Mouse (Mus musculus) heart, embryonic 13.5 days (tissue): ENCODE measurements around the gene Gfod2. TPM values are rescaled to one million over a fixed set of nuclear protein-coding genes. Genes with fewer than 3 reads are reported as not detected.

Experiments
- ATAC-seq: fragments of 200-750 bp; cut with Nextera tagmentation; 2 replicates; pipeline ENCODE4 v1.8.0; 2017; ENCODE audit warnings: moderate TSS enrichment; ENCODE audit not compliant: insufficient number of reproducible peaks, low FRiP score, low TSS enrichment; ENCODE audit errors: extremely low read depth
- H3K27ac ChIP-seq: fragments of 300-500 bp; sonication (generic); replicated peaks from 2 replicates; pipeline ENCODE4 v1.5.1; 2015; ENCODE audit warnings: moderate library complexity, mild to moderate bottlenecking, inconsistent platforms
- H3K27me3 ChIP-seq: fragments of 300-500 bp; sonication (generic); replicated peaks from 2 replicates; pipeline ENCODE4 v1.6.1; 2015; ENCODE audit warnings: mild to moderate bottlenecking, inconsistent platforms
- H3K36me3 ChIP-seq: fragments of 300-500 bp; sonication (generic); 2 replicates; pipeline ENCODE4 v1.6.1; 2015; ENCODE audit warnings: mild to moderate bottlenecking, inconsistent platforms
- H3K4me1 ChIP-seq: fragments of 300-500 bp; sonication (generic); 2 replicates; pipeline ENCODE4 v1.6.1; 2015; ENCODE audit warnings: inconsistent platforms
- H3K4me2 ChIP-seq: fragments of 300-500 bp; sonication (generic); 2 replicates; pipeline ENCODE4 v1.6.1; 2015; ENCODE audit warnings: inconsistent platforms, mild to moderate bottlenecking, moderate library complexity
- H3K4me3 ChIP-seq: fragments of 300-500 bp; sonication (generic); 2 replicates; pipeline ENCODE4 v1.5.1; 2015; ENCODE audit warnings: moderate library complexity, mild to moderate bottlenecking, inconsistent platforms
- H3K9ac ChIP-seq: fragments of 300-500 bp; sonication (generic); 2 replicates; pipeline ENCODE4 v1.6.1; 2015; ENCODE audit warnings: inconsistent platforms, mild to moderate bottlenecking, moderate library complexity
- H3K9me3 ChIP-seq: fragments of 300-500 bp; sonication (generic); 2 replicates; pipeline ENCODE4 v1.6.1; 2016; ENCODE audit warnings: inconsistent platforms
- WGBS: fragments of 180-500 bp; shearing (Covaris S2); methylation state at CpG from one replicate; pipeline ENCODE4 v1.1.7; 2015; ENCODE audit warnings: mixed read lengths; 5-methylcytosine and 5-hydroxymethylcytosine counted together
- polyA plus RNA-seq: library from polyadenylated mRNA; unstranded; fragments of >200 nt; fragmentation: Nextera tagmentation; extraction: Ambion mirVana; gene quantifications from 2 replicates; pipeline ENCODE4 v1.2.1, GENCODE M21; 2015

Gfod2 gene
- 9.6 and 12.1 TPM in 2 replicates for polyA plus RNA-seq

GRCm38 (mm10) chr8:105758277-105759108 is at the start of gene Gfod2:
Gene Gfod2 (minus strand): TSS chr8:105758664.
- H3K4me1 ChIP-seq, result peaks cover 17% of the 10 kb centered on the region
- no peaks in the 10 kb centered on the region for H3K27me3 ChIP-seq
- peak within 1 kb of the TSS; percentile 97 for H3K4me3 ChIP-seq
- ATAC-seq, result peak; percentile 90
- no peaks in the 10 kb centered on the region for H3K36me3 ChIP-seq
- peak within 1 kb of the TSS; percentile 77 for H3K4me2 ChIP-seq
- no peaks in the 10 kb centered on the region for H3K9me3 ChIP-seq
- peak within 1 kb of the TSS; percentile 92 for H3K9ac ChIP-seq
- 3% methylated on average over 57 of the region's 57 CpGs for WGBS
- H3K27ac ChIP-seq, result peak within 1 kb of the TSS; percentile 70

- H3K9ac ChIP-seq, result no peak overlapping the region
- no peaks in the 10 kb centered on the region for H3K27me3 ChIP-seq
- peak overlapping the region; percentile 2; the same call in 1 of the 2 replicates for H3K4me2 ChIP-seq
- H3K27ac ChIP-seq, result no peak overlapping the region
- H3K36me3 ChIP-seq, result peaks cover 25% of the 10 kb centered on the region
- 68% methylated on average over 5 of the region's 5 CpGs for WGBS
- ATAC-seq, result no peak
- no peaks in the 10 kb centered on the region for H3K9me3 ChIP-seq
- no peak overlapping the region for H3K4me3 ChIP-seq
- H3K4me1 ChIP-seq, result peaks cover 44% of the 10 kb centered on the region
Measured at GRCm38 (mm10) chr8:105807766-105808165, 49.3 kb upstream of the Gfod2 start.

- no peaks in the 10 kb centered on the region for H3K9me3 ChIP-seq
- ATAC-seq, result no peak
- peaks cover 7% of the 10 kb centered on the region; the same call in 1 of the 2 replicates for H3K27me3 ChIP-seq
- H3K4me2 ChIP-seq, result no peak overlapping the region
- H3K9ac ChIP-seq, result no peak overlapping the region
- H3K36me3 ChIP-seq, result peaks cover 28% of the 10 kb centered on the region
- WGBS, result 79% methylated on average over 1 of the region's 1 CpGs
- peaks cover 40% of the 10 kb centered on the region for H3K4me1 ChIP-seq
- no peak overlapping the region for H3K27ac ChIP-seq
- no peak overlapping the region for H3K4me3 ChIP-seq
Measured at GRCm38 (mm10) chr8:105805964-105806363, 47.5 kb upstream of the Gfod2 start.

GRCm38 (mm10) chr8:105805346-105805745 is 46.9 kb upstream of the Gfod2 start:
- Histone ChIP-seq H3K27ac (no peak overlapping the region), H3K4me1 (peaks cover 40% of the 10 kb centered on the region), H3K36me3 (peaks cover 26% of the 10 kb centered on the region), H3K4me2 (no peak overlapping the region), H3K9ac (no peak overlapping the region), H3K27me3 (peaks cover 7% of the 10 kb centered on the region; the same call in 1 of the 2 replicates), H3K4me3 (no peak overlapping the region), H3K9me3 (no peaks in the 10 kb centered on the region)
- 71% methylated on average over 3 of the region's 3 CpGs for WGBS
- ATAC-seq, result no peak

GRCm38 (mm10) chr8:105804797-105805196 is 46.3 kb upstream of the Gfod2 start:
- Histone ChIP-seq H3K4me2 (no peak overlapping the region), H3K9ac (no peak overlapping the region), H3K27me3 (peaks cover 7% of the 10 kb centered on the region; the same call in 1 of the 2 replicates), H3K4me1 (peaks cover 43% of the 10 kb centered on the region), H3K4me3 (no peak overlapping the region), H3K36me3 (peaks cover 26% of the 10 kb centered on the region), H3K27ac (no peak overlapping the region), H3K9me3 (no peaks in the 10 kb centered on the region)
- WGBS, result 88% methylated on average over 7 of the region's 7 CpGs
- ATAC-seq, result no peak

- H3K4me3 ChIP-seq, result peak overlapping the region; percentile 18
- H3K9ac ChIP-seq, result no peak overlapping the region
- H3K9me3 ChIP-seq, result no peaks in the 10 kb centered on the region
- 83% methylated on average over 6 of the region's 6 CpGs for WGBS
- H3K4me2 ChIP-seq, result peak overlapping the region; percentile 39
- H3K4me1 ChIP-seq, result peaks cover 40% of the 10 kb centered on the region
- H3K36me3 ChIP-seq, result peaks cover 22% of the 10 kb centered on the region
- ATAC-seq, result no peak
- peak overlapping the region; percentile 80 for H3K27ac ChIP-seq
- H3K27me3 ChIP-seq, result peaks cover 10% of the 10 kb centered on the region; the same call in 1 of the 2 replicates
Measured at GRCm38 (mm10) chr8:105801153-105801904, 42.9 kb upstream of the Gfod2 start.

GRCm38 (mm10) chr8:105799091-105799812 is 40.8 kb upstream of the Gfod2 start:
- WGBS, result 30% methylated on average over 8 of the region's 8 CpGs
- H3K4me1 ChIP-seq, result peaks cover 49% of the 10 kb centered on the region

GRCm38 (mm10) chr8:105798408-105798807 is 39.9 kb upstream of the Gfod2 start:
- peaks cover 50% of the 10 kb centered on the region for H3K4me1 ChIP-seq
- no peak overlapping the region for H3K9ac ChIP-seq
- no peak overlapping the region for H3K4me3 ChIP-seq
- ATAC-seq, result no peak
- peaks cover 12% of the 10 kb centered on the region for H3K36me3 ChIP-seq
- peak overlapping the region; percentile 80 for H3K27ac ChIP-seq
- H3K27me3 ChIP-seq, result peaks cover 28% of the 10 kb centered on the region
- H3K9me3 ChIP-seq, result no peaks in the 10 kb centered on the region
- 95% methylated on average over 5 of the region's 5 CpGs for WGBS
- H3K4me2 ChIP-seq, result peak overlapping the region; percentile 55

More at GRCm38 (mm10) chr8:105799091-105799812, 40.8 kb upstream of the Gfod2 start:
- H3K9ac ChIP-seq, result no peak overlapping the region; the same call in 1 of the 2 replicates
- H3K27ac ChIP-seq, result peak overlapping the region; percentile 80
- H3K27me3 ChIP-seq, result peaks cover 28% of the 10 kb centered on the region
- peaks cover 16% of the 10 kb centered on the region for H3K36me3 ChIP-seq
- peak; percentile 60; the same call in 1 of the 2 replicates for ATAC-seq
- H3K9me3 ChIP-seq, result no peaks in the 10 kb centered on the region
- peak overlapping the region; percentile 13 for H3K4me3 ChIP-seq
- peak overlapping the region; percentile 55 for H3K4me2 ChIP-seq

GRCm38 (mm10) chr8:105795785-105796184 is 37.3 kb upstream of the Gfod2 start:
- Histone ChIP-seq H3K27me3 (peaks cover 30% of the 10 kb centered on the region), H3K4me2 (no peak overlapping the region), H3K4me1 (peaks cover 36% of the 10 kb centered on the region), H3K36me3 (peaks cover 11% of the 10 kb centered on the region), H3K9me3 (no peaks in the 10 kb centered on the region), H3K4me3 (no peak overlapping the region), H3K27ac (no peak overlapping the region), H3K9ac (no peak overlapping the region)
- ATAC-seq, result no peak
- WGBS, result 83% methylated on average over 1 of the region's 1 CpGs

GRCm38 (mm10) chr8:105794009-105794598 is 35.6 kb upstream of the Gfod2 start:
- Histone ChIP-seq H3K27me3 (peaks cover 30% of the 10 kb centered on the region), H3K36me3 (peaks cover 19% of the 10 kb centered on the region), H3K4me3 (no peak overlapping the region), H3K27ac (no peak overlapping the region), H3K9me3 (no peaks in the 10 kb centered on the region), H3K4me1 (peaks cover 30% of the 10 kb centered on the region), H3K9ac (no peak overlapping the region), H3K4me2 (no peak overlapping the region)
- 79% methylated on average over 3 of the region's 3 CpGs for WGBS
- ATAC-seq, result no peak
